In the genomic region with DNA sequence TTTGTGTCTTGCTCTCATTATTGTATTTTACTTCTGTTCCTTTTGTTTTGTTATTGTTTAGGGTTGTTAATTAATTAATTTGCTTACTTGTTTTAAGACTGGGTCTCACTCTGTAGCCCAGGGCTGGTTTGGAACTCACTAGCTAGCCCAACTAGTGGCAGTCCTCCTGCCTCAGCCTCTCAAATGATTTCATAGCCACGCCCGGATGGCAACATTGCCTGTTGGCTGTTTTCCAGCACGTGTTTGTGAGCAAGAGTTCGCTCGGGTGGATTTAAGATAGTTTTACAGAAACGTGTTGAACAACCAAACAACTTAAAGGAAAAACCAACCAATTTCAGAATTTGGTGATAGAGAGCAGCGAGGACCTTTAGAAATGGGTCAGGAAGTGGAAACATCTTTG, we compare ENCODE assay signal across 9 mouse cellular contexts. TPM values are rescaled to one million over a fixed set of nuclear protein-coding genes. Genes with fewer than 3 reads are reported as not detected.
DNase-seq lines count a peak whose midpoint lies in the region; ATAC-seq and TF ChIP-seq lines count a peak whose summit lies in the region.
"Had no signal": no experiment of that assay in that cellular context is flagged by ENCODE, and none has a peak within 500 bp of the region (broad histone marks: within the 10 kb centered on the region; RNA-seq: fewer than 3 reads in every experiment).

No protein-coding gene starts in this region.

- no peak for TF ChIP-seq CTCF in lung, adult 2 months (IDR thresholded peaks at IDR 0.05; ENCODE audit: insufficient read depth, low read length)
- no peak for TF ChIP-seq CTCF in cortical plate, adult 2 months (IDR thresholded peaks at IDR 0.05; ENCODE audit: extremely low read depth, insufficient read depth, low read length)

- peaks cover 19% of the 10 kb centered on the region for H3K4me1 ChIP-seq in lung, embryonic 15.5 days
- no peaks in the 10 kb centered on the region; the same call in 1 of the 2 replicates for H3K4me1 ChIP-seq in lung, adult 2 months (ENCODE audit: control insufficient read depth, insufficient read depth, low read length)
- H3K4me1 ChIP-seq in cortical plate, adult 2 months (ENCODE audit: control insufficient read depth, insufficient read depth, low read length) = peaks cover 2% of the 10 kb centered on the region; the same call in 1 of the 2 replicates
- peaks cover 29% of the 10 kb centered on the region for H3K4me1 ChIP-seq in hindbrain, embryonic 13.5 days (replicated peaks)
- H3K4me1 ChIP-seq in neural tube, embryonic 14.5 days (ENCODE audit: control insufficient read depth, insufficient read depth, low read length) = peaks cover 13% of the 10 kb centered on the region

- H3K27ac ChIP-seq in lung, embryonic 15.5 days = no peak overlapping the region
- no peak overlapping the region for H3K27ac ChIP-seq in cortical plate, adult 2 months (ENCODE audit: insufficient read depth, low read length)
- no peak overlapping the region for H3K27ac ChIP-seq in hindbrain, embryonic 13.5 days
- no peak overlapping the region for H3K27ac ChIP-seq in neural tube, embryonic 14.5 days (ENCODE audit: low read depth, low read length)
- H3K27ac ChIP-seq: liver, embryonic 14.5 days had no signal

- H3K9ac ChIP-seq in lung, embryonic 15.5 days = no peak overlapping the region
- H3K9ac ChIP-seq in hindbrain, embryonic 13.5 days = peak overlapping the region; percentile 88; the same call in 1 of the 2 replicates
- peak overlapping the region; percentile 83 for H3K9ac ChIP-seq in neural tube, embryonic 14.5 days (replicated peaks; ENCODE audit: low read depth, low read length)
- H3K9ac ChIP-seq: liver, embryonic 14.5 days had no signal

- H3K4me2 ChIP-seq in lung, embryonic 15.5 days = peak overlapping the region; percentile 97
- peak overlapping the region; percentile 84 for H3K4me2 ChIP-seq in hindbrain, embryonic 13.5 days
- H3K4me2 ChIP-seq in neural tube, embryonic 14.5 days (ENCODE audit: low read depth, low read length) = peak overlapping the region; percentile 94

- TF ChIP-seq POLR2A in lung, adult 2 months (IDR thresholded peaks at IDR 0.05; ENCODE audit: borderline replicate concordance, extremely low read depth, low read depth, low read length) = no peak
- no peak for TF ChIP-seq POLR2A in cortical plate, adult 2 months (IDR thresholded peaks at IDR 0.05; ENCODE audit: extremely low read depth, insufficient read depth, low read length)

- H3K9me3 ChIP-seq in lung, embryonic 15.5 days = no peaks in the 10 kb centered on the region
- H3K9me3 ChIP-seq in hindbrain, embryonic 13.5 days = no peaks in the 10 kb centered on the region
- H3K9me3 ChIP-seq in neural tube, embryonic 14.5 days (ENCODE audit: control insufficient read depth, low read length) = no peaks in the 10 kb centered on the region

- ATAC-seq in lung, embryonic 15.5 days (ENCODE audit: borderline replicate concordance, extremely low read depth, low FRiP score, low TSS enrichment) = no peak
- ATAC-seq in hindbrain, embryonic 13.5 days (ENCODE audit: low FRiP score) = no peak
- ATAC-seq in neural tube, embryonic 14.5 days (ENCODE audit: low read depth) = no peak

- H3K4me3 ChIP-seq in lung, embryonic 15.5 days = peak overlapping the region; percentile 61
- H3K4me3 ChIP-seq in lung, adult 2 months (replicated peaks; ENCODE audit: extremely low read depth, low read depth, low read length) = no peak overlapping the region
- H3K4me3 ChIP-seq in cortical plate, adult 2 months (ENCODE audit: insufficient read depth, low read length) = peak overlapping the region; percentile 56; the same call in 1 of the 2 replicates
- peak overlapping the region; percentile 71 for H3K4me3 ChIP-seq in hindbrain, embryonic 13.5 days
- H3K4me3 ChIP-seq in neural tube, embryonic 14.5 days (ENCODE audit: low read depth, low read length) = peak overlapping the region; percentile 73

- 73% methylated on average over 7 of the region's 7 CpGs for WGBS in lung, embryonic 15.5 days
- WGBS in lung, adult 2 months = 63% methylated on average over 7 of the region's 7 CpGs
- 77% methylated on average over 7 of the region's 7 CpGs for WGBS in hindbrain, embryonic 13.5 days
- WGBS in neural tube, embryonic 14.5 days = 71% methylated on average over 7 of the region's 7 CpGs

- DNase-seq in lung, adult 2 months = no peak
- no peak for DNase-seq in spleen, postnatal 36 days (ENCODE audit: low spot score in 2 of 2)
- no peak for DNase-seq in gastrocnemius, postnatal 25 days
- DNase-seq in thymus, adult 18-20 months = no peak

- no peaks in the 10 kb centered on the region for H3K36me3 ChIP-seq in lung, embryonic 15.5 days
- H3K36me3 ChIP-seq in hindbrain, embryonic 13.5 days = no peaks in the 10 kb centered on the region
- no peaks in the 10 kb centered on the region for H3K36me3 ChIP-seq in neural tube, embryonic 14.5 days (ENCODE audit: control insufficient read depth, insufficient read depth, low read length)

- no peaks in the 10 kb centered on the region for H3K27me3 ChIP-seq in lung, embryonic 15.5 days
- H3K27me3 ChIP-seq in hindbrain, embryonic 13.5 days = no peaks in the 10 kb centered on the region
- H3K27me3 ChIP-seq in neural tube, embryonic 14.5 days (ENCODE audit: control insufficient read depth, insufficient read depth, low read length) = no peaks in the 10 kb centered on the region

RNA-seq across cellular contexts. Expression of a gene that starts 1.3 kb away (rescaled TPM):
- polyA plus RNA-seq in lung, embryonic 15.5 days (2015; fragmentation: Nextera tagmentation; extraction: Ambion mirVana) = 67.0 and 71.5 TPM in 2 replicates
- 18.2 and 26.9 TPM in 2 replicates for polyA plus RNA-seq in lung, adult 2 months (2012; rRNA removed)
- 11.2 and 11.8 TPM in 2 replicates for polyA plus RNA-seq in cortical plate, adult 2 months (2012; rRNA removed)
- polyA plus RNA-seq in hindbrain, embryonic 13.5 days (2015; fragmentation: Nextera tagmentation; extraction: Ambion mirVana) = 47.8 and 50.5 TPM in 2 replicates
- 30.6 and 65.3 TPM in 2 replicates for polyA plus RNA-seq in neural tube, embryonic 14.5 days (2014; fragmentation: Nextera tagmentation; extraction: Ambion mirVana)
- total RNA-seq in gastrocnemius, postnatal 25 days (2021) = 10 to 100 TPM in 1 of 2 experiments, 1 to 10 TPM in 1; 10.0 to 13.0 TPM
